Mouse (Mus musculus) small intestine, adult 2 months (tissue): ENCODE data around the gene Ddx51. TPM values are rescaled to one million over a fixed set of nuclear protein-coding genes. Genes with fewer than 3 reads are reported as not detected.

Experiments
- H3K27ac ChIP-seq: fragments of 200-500 bp; 2 replicates; pipeline ENCODE4 v1.5.1; 2012; ENCODE audit warnings: low read depth, low read length, control low read depth, inconsistent platforms; ENCODE audit not compliant: insufficient read depth
- H3K27me3 ChIP-seq: fragments of 200-500 bp; 2 replicates; pipeline ENCODE4 v1.6.1; 2012; ENCODE audit warnings: mild to moderate bottlenecking, moderate library complexity, low read length, inconsistent platforms; ENCODE audit not compliant: control insufficient read depth, insufficient read depth
- H3K36me3 ChIP-seq: fragments of 200-500 bp; 2 replicates; pipeline ENCODE4 v1.6.1; 2012; ENCODE audit warnings: mild to moderate bottlenecking, low read length, control low read depth, inconsistent platforms; ENCODE audit not compliant: control insufficient read depth, insufficient read depth
- H3K4me1 ChIP-seq: fragments of 200-500 bp; 2 replicates; pipeline ENCODE4 v1.6.1; 2012; ENCODE audit warnings: low read length, inconsistent platforms, mixed read lengths; ENCODE audit not compliant: control insufficient read depth, insufficient read depth, insufficient read length
- H3K4me3 ChIP-seq: fragments of 200-500 bp; 2 replicates; pipeline ENCODE4 v1.5.1; 2012; ENCODE audit warnings: low read depth, mild to moderate bottlenecking, control low read depth, inconsistent platforms, low read length, moderate library complexity
- CTCF ChIP-seq: fragments of 200-500 bp; IDR thresholded peaks from 2 replicates; pipeline ENCODE4 v1.5.1; 2012; ENCODE audit warnings: low read depth, mild to moderate bottlenecking, control low read depth, inconsistent platforms, low read length, moderate library complexity, mixed read lengths; ENCODE audit not compliant: insufficient replicate concordance, insufficient read length; ENCODE audit errors: extremely low read depth
- POLR2A ChIP-seq: fragments of 200-500 bp; IDR thresholded peaks from 2 replicates; pipeline ENCODE4 v1.6.1; 2012; ENCODE audit warnings: low read depth, mild to moderate bottlenecking, control low read depth, inconsistent platforms, low read length, moderate library complexity
- whole genome bisulfite sequencing: fragments of 180-500 bp; shearing (Covaris S2); methylation state at CpG from one replicate; pipeline ENCODE4 v1.1.7; 2018; 5-methylcytosine and 5-hydroxymethylcytosine counted together
- polyA plus RNA-seq: library from polyadenylated mRNA; depleted of rRNA; stranded (reverse); fragments of >200 nt; gene quantifications from 2 replicates; pipeline ENCODE4 v1.2.3, GENCODE M21; 2012

Ddx51 gene
- polyA plus RNA-seq, 1 experiment, result 4.1 TPM

- H3K4me1 ChIP-seq, result no peaks in the 10 kb centered on the region
- TF ChIP-seq CTCF (no peak), POLR2A (no peak)
- WGBS, result 68% methylated on average over 5 of the region's 5 CpGs
- H3K4me3 ChIP-seq, result no peak overlapping the region
- H3K27ac ChIP-seq, result no peak overlapping the region
- H3K27me3 ChIP-seq, result no peaks in the 10 kb centered on the region
- H3K36me3 ChIP-seq, result no peaks in the 10 kb centered on the region
Measured at GRCm38 (mm10) chr5:110609868-110610267, 43.4 kb upstream of the Ddx51 start.

GRCm38 (mm10) chr5:110610484-110610883 is 42.8 kb upstream of the Ddx51 start:
- no peaks in the 10 kb centered on the region for H3K36me3 ChIP-seq
- no peak overlapping the region for H3K4me3 ChIP-seq
- H3K27me3 ChIP-seq, result no peaks in the 10 kb centered on the region
- H3K27ac ChIP-seq, result no peak overlapping the region
- TF ChIP-seq CTCF, result no peak
- no peak for TF ChIP-seq POLR2A
- H3K4me1 ChIP-seq, result no peaks in the 10 kb centered on the region
- WGBS, result 83% methylated on average over 7 of the region's 7 CpGs

GRCm38 (mm10) chr5:110611435-110612158 is 41.7 kb upstream of the Ddx51 start:
- TF ChIP-seq CTCF (no peak), POLR2A (no peak)
- WGBS, result 86% methylated on average over 5 of the region's 5 CpGs
- H3K4me1 ChIP-seq, result no peaks in the 10 kb centered on the region
- H3K36me3 ChIP-seq, result no peaks in the 10 kb centered on the region
- no peaks in the 10 kb centered on the region for H3K27me3 ChIP-seq
- H3K4me3 ChIP-seq, result no peak overlapping the region
- H3K27ac ChIP-seq, result no peak overlapping the region

- TF ChIP-seq POLR2A (no peak), CTCF (no peak)
- WGBS, result 83% methylated on average over 6 of the region's 6 CpGs
- Histone ChIP-seq H3K27ac (no peak overlapping the region), H3K27me3 (no peaks in the 10 kb centered on the region), H3K4me1 (no peaks in the 10 kb centered on the region), H3K36me3 (no peaks in the 10 kb centered on the region), H3K4me3 (no peak overlapping the region)
Measured at GRCm38 (mm10) chr5:110619226-110619625, 34.0 kb upstream of the Ddx51 start.

- TF ChIP-seq CTCF (no peak), POLR2A (no peak)
- Histone ChIP-seq H3K36me3 (no peaks in the 10 kb centered on the region), H3K27me3 (no peaks in the 10 kb centered on the region), H3K4me1 (no peaks in the 10 kb centered on the region), H3K27ac (no peak overlapping the region), H3K4me3 (no peak overlapping the region)
- 82% methylated on average over 2 of the region's 2 CpGs for WGBS
Measured at GRCm38 (mm10) chr5:110624319-110624718, 28.9 kb upstream of the Ddx51 start.

- Histone ChIP-seq H3K27me3 (no peaks in the 10 kb centered on the region), H3K4me3 (no peak overlapping the region), H3K36me3 (no peaks in the 10 kb centered on the region), H3K4me1 (no peaks in the 10 kb centered on the region), H3K27ac (no peak overlapping the region)
- no peak for TF ChIP-seq POLR2A
- TF ChIP-seq CTCF, result no peak
- 71% methylated on average over 10 of the region's 10 CpGs for WGBS
Measured at GRCm38 (mm10) chr5:110627351-110627750, 25.9 kb upstream of the Ddx51 start.

- H3K27me3 ChIP-seq, result no peaks in the 10 kb centered on the region
- no peaks in the 10 kb centered on the region for H3K4me1 ChIP-seq
- no peak overlapping the region for H3K27ac ChIP-seq
- no peak for TF ChIP-seq CTCF
- no peak for TF ChIP-seq POLR2A
- H3K4me3 ChIP-seq, result no peak overlapping the region
- no peaks in the 10 kb centered on the region for H3K36me3 ChIP-seq
- 25% methylated on average over 19 of the region's 19 CpGs for WGBS
Measured at GRCm38 (mm10) chr5:110628156-110628555, 25.1 kb upstream of the Ddx51 start.
